Mouse (Mus musculus) brain, embryonic 14.5 days (tissue): ENCODE measurements around the gene Abcc9.

Experiments used
- CTCF ChIP-seq: fragments of 200-500 bp; IDR thresholded peaks from 2 replicates; pipeline ENCODE4 v1.5.1; 2012; ENCODE audit warnings: inconsistent platforms, mild to moderate bottlenecking, moderate library complexity, borderline replicate concordance; ENCODE audit not compliant: insufficient read depth, insufficient read length; ENCODE audit errors: extremely low read depth
- POLR2A ChIP-seq: fragments of 200-500 bp; IDR thresholded peaks from 2 replicates; pipeline ENCODE4 v1.6.1; 2012; ENCODE audit warnings: mild to moderate bottlenecking, inconsistent platforms, borderline replicate concordance; ENCODE audit not compliant: poor library complexity, insufficient read depth, insufficient read length, severe bottlenecking; ENCODE audit errors: extremely low read depth

GRCm38 (mm10) chr6:142692085-142692484, 10.0 kb downstream of the Abcc9 start:
- no peak for TF ChIP-seq CTCF
- TF ChIP-seq POLR2A, result no peak
